Mouse (Mus musculus) induced T-regulatory cell, adult 2 months (primary cell): ENCODE data around the gene Glcci1.

Experiments used
- DNase-seq: peaks from one replicate; pipeline ENCODE4 v3.0.0-alpha.2; 2012; ENCODE audit warnings: low read depth

Glcci1 gene

GRCm38 (mm10) chr6:8551155-8551554 lies 41.8 kb downstream of the Glcci1 start:
- no peak for DNase-seq

GRCm38 (mm10) chr6:8556849-8557571 lies 47.6 kb downstream of the Glcci1 start:
- DNase-seq: peak; percentile 68

GRCm38 (mm10) chr6:8560682-8561081 lies 51.3 kb downstream of the Glcci1 start:
- no peak for DNase-seq

DNA sequence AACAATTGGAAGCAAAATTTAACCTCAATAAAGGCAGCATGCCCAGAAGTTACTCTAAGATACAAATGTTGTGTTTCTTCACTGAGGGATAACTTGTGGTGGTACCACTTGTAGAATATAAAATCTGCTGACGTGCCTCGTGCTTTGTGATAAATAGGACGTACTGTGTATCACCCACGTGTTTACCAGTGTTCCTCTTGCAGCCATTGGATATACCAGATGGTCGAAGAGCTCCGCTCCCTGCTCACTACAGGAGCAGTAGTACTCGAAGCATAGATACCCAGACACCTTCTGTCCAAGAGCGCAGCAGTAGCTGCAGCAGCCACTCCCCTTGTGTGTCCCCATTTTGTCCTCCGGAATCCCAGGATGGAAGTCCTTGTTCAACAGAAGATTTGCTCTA lies 73.0 kb downstream of the Glcci1 start:
- no peak for DNase-seq

- no peak for DNase-seq
These were observed 74.5 kb downstream of the Glcci1 start for GRCm38 (mm10) chr6:8583892-8584291.

GRCm38 (mm10) chr6:8591665-8592064 lies 82.3 kb downstream of the Glcci1 start:
- DNase-seq: no peak

- peak; percentile 55 for DNase-seq
These were observed 108.0 kb downstream of the Glcci1 start for GRCm38 (mm10) chr6:8617369-8617768.

GRCm38 (mm10) chr6:8619582-8620350 lies 110.4 kb downstream of the Glcci1 start:
- DNase-seq: no peak

- DNase-seq: no peak
These were observed 113.6 kb downstream of the Glcci1 start for GRCm38 (mm10) chr6:8623045-8623444.

- no peak for DNase-seq
These were observed 118.8 kb downstream of the Glcci1 start for GRCm38 (mm10) chr6:8628226-8628625.

- no peak for DNase-seq
These were observed 119.4 kb downstream of the Glcci1 start for GRCm38 (mm10) chr6:8628715-8629267.

GRCm38 (mm10) chr6:8630531-8630930 lies 121.1 kb downstream of the Glcci1 start:
- no peak for DNase-seq

GRCm38 (mm10) chr6:8631362-8631761 lies 122.0 kb downstream of the Glcci1 start:
- DNase-seq: no peak

- no peak for DNase-seq
These were observed 122.7 kb downstream of the Glcci1 start for GRCm38 (mm10) chr6:8631986-8632632.

DNA sequence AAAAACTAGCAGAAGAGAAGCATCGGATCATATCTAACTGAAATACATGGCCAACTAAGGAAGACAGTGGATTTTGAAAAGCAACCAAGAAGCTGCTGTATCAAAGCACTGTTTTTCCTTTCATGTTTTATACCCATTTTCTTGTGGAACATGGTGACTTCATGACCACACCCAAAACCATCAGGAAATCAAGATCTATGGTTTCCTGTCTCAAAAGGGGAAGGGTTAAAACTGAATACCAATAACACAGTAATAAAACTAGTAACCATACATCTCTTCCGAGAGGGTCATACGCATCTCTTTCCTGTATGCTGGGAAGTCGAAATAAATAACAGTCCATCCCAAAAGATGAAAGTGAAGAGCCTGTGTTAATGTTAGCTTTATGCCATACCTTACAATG lies 123.3 kb downstream of the Glcci1 start:
- peak; percentile 68 for DNase-seq

DNA sequence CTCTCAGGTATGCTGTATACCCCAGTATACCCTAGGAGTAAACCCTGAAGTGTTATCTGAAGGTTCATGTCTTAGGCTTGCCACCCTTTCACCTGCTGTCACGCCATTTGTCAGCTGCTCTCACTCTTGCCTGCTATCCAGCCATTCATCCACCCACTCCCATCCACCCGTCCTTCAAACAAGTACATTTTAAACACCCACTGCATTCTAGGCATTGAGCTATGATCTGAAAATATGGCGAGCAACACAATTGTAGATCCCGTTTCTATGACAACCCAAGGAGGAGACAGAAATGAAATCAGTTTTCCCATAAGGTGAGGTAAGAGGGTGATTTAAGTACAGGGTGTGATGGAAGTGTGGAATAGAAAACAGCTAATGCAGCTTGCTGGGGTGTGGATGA lies 128.7 kb downstream of the Glcci1 start:
- DNase-seq: no peak

DNA sequence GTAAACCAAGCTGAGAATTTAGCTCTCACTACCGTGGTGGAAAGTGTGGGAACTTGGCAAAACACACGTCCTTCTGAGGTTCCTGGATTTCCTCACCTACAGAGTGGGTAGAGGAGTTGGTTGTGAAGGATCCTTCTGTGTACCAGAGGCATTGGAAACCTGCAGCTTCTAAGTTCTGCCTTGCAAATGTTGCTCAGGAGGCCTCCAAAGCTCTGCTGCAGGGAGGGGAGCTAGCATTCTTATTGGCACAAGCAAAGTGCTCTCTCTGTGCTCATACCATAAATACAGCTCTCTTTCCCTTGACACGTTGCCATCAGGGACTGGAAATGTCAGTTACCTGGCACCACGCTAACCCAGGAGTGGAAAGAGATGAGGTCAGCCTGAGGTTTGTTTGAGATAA lies 129.5 kb downstream of the Glcci1 start:
- DNase-seq: peak; percentile 61

DNA sequence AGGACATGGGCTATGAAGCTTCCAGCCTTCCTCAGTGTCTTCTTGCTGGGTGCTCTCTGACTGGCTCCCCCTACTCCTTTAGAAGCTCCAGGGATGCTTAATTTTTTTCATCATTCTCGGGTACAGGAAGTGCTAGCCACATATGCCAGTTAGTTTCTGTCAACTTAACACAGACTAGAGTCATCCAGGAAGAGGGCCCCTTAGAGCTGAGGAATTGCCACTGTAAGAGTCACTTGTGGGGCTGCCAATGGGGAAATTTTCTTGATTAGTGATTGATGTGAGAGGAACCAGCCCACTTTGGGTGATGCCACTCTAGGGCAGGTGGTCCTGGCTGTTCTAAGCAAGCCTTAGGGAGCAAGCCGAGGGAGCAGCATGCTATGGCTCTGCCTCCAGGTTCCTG lies 130.1 kb downstream of the Glcci1 start:
- DNase-seq: no peak

- DNase-seq: no peak
These were observed 131.5 kb downstream of the Glcci1 start for GRCm38 (mm10) chr6:8640863-8641262.

DNA sequence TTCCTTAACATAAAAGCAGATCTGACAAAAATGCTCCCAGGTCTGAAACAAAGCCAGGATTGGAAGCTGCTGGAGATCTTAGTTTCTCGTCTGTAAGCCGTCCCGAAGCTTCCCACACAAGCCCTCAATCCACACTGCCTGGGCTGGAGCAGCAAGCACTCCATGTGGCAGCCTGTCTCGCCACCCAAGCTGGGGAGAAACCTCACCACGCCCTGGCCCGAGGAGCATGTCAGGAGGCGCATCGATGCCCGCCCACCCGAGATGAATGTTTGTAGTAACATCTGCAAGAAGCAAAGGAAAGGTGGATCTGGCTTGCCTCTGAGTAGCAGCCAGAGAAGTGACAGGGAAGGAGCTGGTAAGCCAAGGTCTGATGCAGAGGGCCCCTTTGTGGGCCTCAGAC lies 135.3 kb downstream of the Glcci1 start:
- peak; percentile 27 for DNase-seq

DNA sequence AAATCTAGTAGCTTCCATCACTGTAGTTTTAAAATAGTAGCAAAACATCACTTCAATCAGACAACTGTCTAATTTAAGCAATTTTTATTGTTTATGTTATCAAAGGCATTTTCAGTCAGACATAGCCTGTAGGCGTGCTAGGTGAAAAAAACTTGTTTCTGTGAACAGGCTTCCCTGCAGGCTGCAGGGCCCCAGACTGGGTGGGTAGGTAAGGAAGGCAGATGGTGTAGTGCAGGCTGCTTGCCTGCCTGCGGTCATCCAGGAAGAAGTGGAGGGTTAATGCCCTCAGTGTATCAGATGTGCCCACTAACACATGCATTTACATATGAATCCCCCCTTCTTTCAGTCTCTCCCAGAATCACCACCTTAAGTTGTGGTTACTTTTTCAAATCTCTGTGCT lies 136.3 kb downstream of the Glcci1 start:
- DNase-seq: peak; percentile 56
